Mouse (Mus musculus): Measurements from ENCODE around the gene Lrrk2. TPM values are rescaled to one million over a fixed set of nuclear protein-coding genes. Genes with fewer than 3 reads are reported as not detected.

The Lrrk2 gene
- total RNA-seq (2021) = 1 to 10 TPM; 6.5 to 7.2 TPM
- long read RNA-seq, experiment 1, full-length matches to known transcripts = 4 of 6 reads
- long read RNA-seq, experiment 1, partial matches to known transcripts = 2 of 6 reads
- long read RNA-seq, experiment 1, other reads (novel, unspliced or antisense) = 0 of 6 reads
- long read RNA-seq, experiment 2, full-length matches to known transcripts = 3 of 7 reads
- long read RNA-seq, experiment 2, partial matches to known transcripts = 2 of 7 reads
- long read RNA-seq, experiment 2, other reads (novel, unspliced or antisense) = 2 of 7 reads

DNA sequence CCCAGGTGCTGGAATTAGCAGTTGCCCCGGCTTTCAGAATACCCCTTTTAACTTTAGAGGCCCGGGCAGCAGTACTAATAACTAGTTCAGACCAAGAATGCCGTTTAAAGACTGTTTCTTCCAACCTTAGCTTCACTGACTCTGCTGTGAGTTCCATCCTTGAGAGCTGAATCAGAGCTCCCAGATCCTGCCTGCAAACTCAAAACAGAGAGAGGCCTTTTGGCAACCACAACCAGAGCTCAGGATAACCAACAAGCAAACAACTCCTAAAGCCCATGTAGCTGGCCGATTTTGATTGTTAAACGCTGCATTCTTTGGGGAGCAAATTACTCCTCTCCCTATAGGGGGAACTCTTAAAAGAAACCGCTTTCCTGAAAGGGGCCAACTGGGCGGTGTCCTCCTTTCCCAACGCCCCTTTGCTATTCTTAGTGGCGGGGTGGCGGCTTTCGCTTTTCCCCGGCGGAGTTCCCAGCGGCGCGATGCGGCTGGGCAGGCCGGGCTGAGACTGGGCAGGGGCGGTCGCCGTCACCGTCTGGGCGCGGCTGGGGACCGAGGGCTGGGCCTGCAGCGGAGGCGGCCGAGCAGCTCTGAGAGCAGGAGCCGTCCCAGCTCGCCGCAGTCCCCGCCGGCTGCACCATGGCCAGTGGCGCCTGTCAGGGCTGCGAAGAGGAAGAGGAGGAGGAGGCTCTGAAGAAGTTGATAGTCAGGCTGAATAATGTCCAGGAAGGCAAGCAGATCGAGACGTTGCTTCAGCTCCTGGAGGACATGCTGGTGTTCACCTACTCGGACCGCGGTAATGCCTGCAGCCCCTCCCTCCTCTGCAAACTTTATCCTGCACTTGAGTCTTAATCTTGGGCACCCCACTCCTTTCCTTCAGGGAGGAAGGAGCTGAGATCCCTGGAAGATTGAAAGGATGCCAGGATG, at the start of gene Lrrk2:
Lrrk2 (plus strand) TSS at position 531 of the 924 bp plus-strand sequence.
- peak; percentile 89 for DNase-seq

DNA sequence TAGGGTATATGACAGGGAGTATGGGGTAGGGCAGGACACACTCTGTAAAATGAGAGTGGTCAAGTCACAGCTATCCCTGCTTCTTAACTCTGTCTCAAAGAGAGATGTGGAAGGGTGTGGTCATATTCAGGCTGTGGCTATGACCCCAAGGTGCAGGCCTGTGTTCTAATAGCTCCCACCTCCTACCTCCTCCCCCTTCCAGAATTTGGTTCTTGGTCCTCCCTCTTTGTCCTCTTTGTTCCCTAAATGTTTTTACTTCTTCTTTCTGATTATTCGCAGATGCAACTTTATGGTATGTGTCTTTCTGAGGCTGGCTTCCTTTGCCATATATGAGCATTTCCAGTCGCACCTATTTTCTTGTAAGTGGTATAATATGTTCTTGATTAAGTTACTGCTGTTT, 48.5 kb upstream of the Lrrk2 start:
- DNase-seq = no peak

DNA sequence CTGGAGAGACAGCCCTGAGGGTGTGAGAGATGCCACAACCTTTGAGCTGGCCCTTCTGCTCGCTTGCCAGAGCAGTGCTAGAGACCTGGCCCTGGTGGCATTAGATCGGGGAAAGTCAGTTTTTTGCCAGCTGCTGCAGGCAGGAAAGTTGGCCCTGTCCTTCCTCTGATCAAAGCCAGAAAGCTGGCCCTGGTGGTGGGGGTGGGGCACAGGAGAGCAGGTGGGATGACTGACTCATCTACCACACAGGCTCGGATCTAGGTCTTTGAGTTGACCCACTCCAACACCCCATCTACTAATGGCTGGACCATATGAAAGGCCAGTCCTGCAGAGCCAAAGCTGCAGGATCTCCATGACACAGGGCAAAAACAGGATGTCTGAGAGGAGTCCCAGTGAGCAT, 43.8 kb upstream of the Lrrk2 start:
- DNase-seq = no peak

DNA sequence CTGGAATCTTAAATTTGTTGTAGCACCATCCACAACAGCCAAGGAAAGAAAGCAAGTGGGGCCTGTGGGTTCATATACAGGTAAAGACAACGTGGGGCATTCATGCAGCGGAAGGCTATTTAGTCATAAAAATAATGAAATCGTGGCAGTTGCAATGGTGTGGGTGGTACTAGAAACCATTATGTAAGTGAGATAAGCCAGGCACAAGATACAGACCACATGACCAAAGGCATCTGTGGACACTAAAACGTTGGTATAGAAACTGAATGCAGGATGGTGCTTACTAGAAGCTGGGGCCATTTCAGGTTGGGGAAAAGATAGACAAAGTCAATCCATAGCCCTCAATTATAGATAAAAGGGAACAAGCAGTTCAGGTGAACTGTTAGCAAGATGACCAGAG, 40.5 kb upstream of the Lrrk2 start:
- no peak for DNase-seq

DNA sequence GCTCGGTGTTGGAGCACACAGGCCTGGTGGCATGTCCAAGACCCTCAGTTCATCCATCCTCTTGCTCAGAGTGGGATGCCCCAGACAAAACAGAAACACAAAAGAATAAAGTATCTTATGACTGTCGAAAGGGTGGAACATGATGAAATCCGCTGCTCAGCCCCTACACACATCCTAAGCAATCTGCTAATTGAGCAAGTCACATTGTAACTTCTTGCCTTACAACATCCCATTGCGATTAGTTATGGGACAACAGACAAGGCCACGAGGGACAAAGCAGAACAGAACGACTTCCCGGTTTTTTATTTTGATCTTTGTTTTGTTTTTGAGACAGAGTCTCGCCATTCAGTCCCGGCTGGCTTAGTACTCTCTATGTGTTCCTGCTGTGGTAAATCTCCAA, 39.9 kb upstream of the Lrrk2 start:
- DNase-seq = no peak

DNA sequence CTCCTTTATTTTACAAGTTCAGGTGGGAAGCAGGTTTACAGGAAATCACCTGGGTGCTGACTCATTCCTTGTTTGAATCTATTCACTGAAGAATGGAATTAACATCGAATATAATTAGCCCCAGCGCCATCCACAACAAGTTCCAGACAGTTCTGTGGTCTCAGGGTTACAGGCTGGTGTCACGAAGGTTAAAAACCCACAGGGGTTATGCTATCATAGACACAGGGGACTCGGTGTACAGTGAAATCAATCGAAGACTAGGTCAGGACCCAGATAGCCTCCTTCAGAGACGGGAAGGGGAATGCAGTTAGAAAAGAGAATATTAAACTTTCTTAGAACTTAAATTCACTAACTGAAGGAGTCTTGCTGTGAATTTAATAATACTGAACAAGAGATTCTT, 39.2 kb upstream of the Lrrk2 start:
- DNase-seq = no peak

DNA sequence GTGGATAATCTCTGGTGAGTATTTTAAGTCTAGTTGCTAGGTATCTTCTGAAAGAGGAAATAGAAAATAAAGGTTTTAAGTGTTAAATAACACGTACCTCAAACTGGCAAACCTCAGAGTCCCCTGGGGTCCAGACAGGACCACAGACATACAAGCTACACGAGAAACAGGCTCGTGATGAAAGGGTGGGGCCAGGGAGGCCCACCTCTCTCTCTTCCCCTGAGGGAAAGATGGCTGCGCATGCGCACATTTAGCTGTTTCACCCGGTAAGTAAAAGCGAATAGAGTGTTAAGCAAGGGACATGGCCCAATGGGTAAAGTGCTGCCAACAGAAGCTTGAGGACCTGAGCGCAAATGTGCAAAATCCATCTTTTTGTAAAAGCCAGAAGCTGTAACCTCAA, 38.7 kb upstream of the Lrrk2 start:
- no peak for DNase-seq

DNA sequence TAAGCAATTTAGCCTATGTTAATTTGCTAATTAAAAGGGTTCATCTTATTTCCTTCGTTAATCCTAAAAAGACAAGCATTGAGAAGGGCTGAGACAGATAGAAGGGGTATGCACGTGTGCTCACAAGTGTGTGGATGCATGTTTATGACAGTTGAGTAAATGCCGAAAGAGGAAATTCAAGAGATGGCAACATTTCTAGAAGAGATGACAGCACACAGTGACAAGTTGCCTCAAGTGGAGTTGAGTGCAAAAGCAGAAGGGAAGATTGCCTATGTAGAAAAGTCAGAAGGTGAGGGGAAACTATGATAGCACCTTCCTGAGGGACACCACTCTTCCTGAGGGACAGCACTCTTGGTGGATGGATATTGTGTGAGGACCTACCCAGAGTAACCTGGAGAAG, 31.3 kb upstream of the Lrrk2 start:
- no peak for DNase-seq

DNA sequence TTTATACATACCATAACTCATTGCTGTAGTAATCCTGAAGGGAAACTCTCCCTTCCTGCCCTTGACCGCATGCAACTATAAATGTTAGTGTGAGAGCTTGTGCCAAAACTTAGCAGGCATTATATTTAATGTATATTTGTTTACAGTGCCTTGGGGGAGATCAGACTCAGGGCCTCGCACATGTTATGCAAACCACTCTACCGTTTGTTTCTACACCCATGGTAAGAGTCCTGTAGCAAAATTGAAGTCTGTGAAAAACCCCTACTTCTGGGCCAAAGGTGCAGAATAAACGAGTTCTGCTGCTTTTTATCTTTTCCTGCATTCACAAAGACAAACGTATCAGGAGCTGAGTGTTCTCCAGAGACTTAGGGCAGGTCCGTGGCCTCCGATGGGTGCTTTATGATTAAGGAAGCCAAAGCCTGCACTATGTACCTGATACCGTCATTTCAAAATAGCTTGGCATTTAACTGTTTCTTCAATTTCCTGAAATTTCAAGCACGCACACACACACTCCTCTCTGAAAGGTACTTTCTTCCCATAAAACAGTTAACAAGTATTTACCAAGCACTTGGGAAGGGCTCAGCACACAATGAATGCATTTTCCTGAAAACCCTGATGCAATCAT, 30.2 kb upstream of the Lrrk2 start:
- DNase-seq = no peak

DNA sequence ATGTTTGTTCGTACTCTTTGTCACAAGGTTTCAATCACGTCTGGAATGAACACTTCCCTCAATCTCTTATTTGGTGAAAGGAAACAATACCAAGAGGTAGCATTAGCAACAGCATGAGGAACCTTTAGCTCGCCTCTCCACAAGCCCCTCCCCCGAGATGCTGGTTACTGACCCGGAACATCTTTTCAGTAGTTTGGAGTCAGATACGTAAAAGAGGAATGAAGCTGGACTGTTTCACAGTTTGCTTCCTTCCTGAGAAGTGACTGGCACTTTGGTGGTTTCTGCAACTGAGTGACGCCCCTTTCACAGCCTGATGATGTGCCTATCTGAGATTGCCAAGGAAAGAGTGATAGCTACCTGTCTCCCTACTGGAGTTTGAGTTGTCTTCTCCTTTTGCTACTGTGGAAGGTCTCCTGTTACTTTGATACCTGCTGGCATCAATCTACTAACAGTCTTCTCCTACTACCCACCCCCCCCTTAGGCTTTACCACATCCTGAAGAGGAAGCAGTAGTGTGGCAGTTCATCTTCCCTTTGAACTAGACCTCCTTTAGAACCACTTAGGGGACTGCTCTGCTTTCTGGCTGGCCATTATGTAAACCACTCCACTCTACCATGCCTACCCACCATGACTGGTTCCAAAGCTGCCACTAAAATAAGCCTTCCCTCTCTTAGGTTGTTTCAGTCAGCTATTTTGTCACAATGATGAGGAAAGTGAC, 29.2 kb upstream of the Lrrk2 start:
- no peak for DNase-seq

DNA sequence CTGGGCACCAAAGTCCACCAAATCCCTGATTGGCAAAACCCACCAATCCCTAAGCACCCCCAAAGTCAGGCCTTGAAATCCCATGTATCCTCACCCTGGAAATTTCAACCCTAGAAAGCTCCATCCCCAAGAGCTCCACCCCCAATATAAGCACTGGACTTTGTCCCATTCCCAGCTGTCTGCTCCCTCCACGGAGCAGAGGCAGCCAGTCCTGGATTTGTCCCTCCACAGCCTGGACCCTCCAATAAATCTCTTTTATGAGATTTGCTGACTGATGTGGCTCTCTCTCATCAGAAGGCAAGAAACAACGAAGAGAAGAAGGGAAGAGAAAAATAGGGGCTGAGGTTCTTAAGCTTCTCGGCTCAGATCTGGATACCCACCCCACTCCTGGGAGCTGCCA, 22.7 kb upstream of the Lrrk2 start:
- no peak for DNase-seq

DNA sequence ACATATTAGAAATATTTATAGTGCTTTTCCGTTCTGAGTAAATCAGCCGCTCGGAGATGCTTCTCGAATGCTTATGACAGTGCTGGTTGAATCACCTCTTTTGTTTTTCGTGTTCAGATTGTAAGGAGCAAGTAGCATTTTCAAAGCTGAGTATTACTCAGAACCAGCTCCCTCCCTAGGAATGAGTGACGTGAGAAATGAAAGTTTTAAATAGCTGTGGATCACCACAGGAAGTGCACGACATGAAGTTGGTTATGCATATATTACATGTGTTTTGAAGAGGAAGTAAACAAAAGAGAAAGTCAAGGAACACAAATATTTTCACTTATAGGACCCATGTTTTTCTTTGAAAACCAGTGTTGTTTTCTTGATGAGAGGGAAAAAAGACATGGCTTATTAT, 21.5 kb upstream of the Lrrk2 start:
- no peak for DNase-seq

DNA sequence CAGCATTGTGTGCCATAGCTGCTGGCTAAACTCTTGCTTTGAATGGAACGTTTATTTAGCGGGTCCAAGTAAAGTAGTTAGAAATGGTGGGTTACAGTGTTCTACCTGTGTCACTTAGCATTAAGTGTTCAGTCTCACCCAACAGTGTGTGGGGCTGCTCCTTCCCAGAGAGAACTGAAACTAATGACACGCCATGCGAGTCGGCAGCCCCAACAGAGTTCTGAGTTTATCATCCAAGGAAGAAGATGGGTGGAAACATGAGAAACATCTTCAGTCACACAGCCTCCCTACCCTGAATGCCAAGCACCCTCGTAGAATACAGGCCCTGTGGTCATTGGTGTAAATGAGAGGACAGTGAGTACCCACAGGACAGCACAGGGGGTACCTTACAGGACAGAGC, 14.7 kb upstream of the Lrrk2 start:
- no peak for DNase-seq

DNA sequence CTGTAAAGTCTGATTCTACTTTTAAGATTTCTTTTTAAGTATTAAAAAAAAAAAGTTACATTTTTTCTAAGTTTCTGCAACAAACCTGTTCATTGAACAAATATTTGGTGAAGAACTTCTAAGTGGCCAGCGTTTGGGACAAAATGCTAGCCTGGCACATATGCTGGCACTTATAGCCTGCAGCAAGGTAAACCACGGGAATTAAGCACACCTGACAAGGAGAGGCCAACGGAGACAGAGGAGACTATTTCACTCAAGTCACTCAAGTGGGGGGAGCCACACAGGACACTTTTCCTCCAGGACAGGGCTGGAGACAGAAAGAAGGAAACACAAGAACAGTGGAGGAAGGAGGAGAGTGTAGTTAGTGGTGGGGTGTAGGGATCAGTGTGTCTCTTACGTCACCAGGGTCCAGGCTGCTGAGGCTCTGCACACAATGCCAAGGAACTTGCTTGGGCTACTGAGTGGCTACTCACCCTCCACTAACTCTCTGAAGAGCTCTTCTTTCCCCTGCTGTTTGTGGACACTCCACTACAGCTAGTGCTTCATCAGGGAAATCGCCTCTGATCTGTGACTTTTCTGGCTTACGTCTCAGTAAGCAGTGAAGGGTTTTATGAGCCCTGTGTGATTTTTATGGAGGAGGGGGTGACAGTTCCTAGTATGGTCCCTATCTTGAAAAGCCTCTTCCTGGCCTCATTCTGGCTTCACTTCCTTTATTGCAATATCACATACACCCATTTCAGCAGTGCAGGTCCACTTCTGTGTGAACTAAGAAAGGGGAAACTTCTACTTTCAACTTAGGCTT, 12.5 kb upstream of the Lrrk2 start:
- no peak for DNase-seq

DNA sequence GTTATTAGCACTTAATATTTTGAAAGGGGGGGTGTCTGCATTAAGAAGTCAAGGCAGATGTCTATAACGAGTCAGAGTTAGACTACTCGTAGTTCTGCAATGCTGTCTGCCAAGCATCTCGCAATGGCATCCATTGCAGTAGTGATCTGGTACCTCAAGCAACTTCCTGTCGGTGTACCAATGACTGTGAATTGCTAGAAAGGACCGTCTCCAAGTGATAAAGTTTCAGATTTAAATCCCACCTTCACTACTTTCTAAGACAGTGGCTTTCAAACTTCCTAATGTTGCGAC, 12.0 kb upstream of the Lrrk2 start:
- no peak for DNase-seq

DNA sequence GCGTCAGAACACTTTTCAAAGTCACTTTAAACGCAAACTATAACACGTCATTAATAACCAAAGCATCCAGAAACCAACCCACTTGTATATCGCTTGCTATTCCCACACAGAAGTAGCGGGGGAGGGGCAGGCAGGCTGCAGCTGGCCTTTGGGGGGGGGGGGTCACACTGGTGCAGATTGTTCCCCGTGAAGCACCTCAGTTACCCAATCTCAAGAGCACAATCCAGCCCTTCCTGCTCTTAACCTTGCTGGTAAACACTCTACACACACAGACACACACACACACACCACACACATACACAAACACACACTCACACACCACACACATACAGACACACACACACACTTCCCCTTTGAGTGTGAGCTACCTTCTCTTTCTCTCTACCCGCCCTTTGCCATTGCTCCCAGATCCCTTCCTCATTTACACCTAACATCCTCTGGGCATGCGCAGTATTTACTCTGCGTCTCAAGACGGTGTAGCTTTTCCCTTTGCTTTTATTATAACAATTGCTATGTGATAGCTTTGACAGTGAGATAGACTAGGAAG, 8.3 kb upstream of the Lrrk2 start:
- no peak for DNase-seq

DNA sequence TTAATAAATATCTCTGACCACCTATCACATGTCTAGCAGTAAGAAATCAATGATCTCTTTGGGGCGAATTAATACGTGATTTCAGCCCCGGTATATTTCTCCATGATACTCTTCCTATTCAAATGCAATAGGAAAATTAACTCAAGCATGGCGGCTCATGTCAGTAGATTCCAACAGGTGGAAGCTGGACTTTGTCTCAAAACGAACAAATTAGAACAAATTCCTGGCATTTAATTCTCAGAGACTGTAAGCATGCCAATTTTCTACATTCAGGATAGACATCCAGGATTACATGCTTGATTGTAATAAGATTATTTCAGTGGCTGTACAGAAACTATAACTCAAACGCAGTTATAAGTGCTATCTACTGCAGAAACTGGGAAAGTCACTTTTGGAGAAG, 7.4 kb upstream of the Lrrk2 start:
- no peak for DNase-seq

DNA sequence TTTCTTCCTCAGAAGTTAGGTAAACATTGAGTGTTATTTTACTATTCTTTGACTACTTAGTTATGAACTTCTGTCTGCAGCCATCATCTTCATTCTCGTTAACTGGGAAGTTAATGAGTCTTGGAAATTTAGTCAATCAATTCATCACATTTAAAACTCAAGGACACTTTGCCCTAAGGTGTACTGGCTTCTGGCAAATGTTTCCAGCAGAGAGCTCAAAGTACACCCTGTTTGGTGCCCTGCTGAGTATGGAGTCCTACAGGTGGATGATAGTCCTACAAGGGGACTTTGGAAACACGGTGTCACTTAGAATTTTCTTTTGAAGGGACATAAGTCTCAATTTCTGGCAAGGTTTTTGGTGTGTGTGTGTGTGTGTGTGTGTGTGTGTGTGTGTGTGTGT, 1.8 kb upstream of the Lrrk2 start:
- DNase-seq = no peak

DNA sequence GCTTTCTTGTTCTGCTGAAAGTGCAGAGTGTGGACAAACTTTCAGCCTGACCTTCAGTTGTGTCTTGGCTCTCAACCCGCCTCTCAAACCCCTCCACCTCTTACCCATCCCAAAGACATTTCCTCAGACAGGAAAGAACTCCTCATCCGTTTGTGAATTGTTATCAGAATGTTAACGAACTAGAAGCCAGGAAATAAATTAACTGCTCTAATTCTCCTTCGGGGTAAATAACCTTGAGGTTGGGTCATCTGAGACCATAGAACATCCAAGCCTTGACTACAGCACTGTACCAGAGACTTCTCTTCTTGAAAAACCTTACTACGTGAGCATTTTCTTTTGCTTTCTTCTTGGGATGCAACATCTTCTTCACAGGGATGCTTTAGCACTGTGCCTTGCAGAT, 988 bp upstream of the Lrrk2 start:
- no peak for DNase-seq

DNA sequence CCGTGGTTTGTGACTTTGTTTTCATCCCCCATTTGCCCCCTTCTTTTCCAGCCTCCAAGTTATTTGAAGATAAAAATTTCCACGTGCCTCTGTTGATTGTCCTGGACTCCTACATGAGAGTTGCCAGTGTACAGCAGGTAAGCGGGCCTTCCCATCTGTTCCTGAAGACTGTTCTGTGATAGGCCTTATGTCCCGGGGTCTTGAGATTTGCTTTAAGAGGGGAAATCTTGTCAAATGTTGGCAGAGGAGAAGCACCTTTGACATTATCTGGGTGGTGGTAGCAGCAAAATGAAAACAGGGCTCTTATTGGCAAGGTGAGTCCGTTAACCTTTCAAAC, 562 bp downstream of the Lrrk2 start:
- DNase-seq = no peak

DNA sequence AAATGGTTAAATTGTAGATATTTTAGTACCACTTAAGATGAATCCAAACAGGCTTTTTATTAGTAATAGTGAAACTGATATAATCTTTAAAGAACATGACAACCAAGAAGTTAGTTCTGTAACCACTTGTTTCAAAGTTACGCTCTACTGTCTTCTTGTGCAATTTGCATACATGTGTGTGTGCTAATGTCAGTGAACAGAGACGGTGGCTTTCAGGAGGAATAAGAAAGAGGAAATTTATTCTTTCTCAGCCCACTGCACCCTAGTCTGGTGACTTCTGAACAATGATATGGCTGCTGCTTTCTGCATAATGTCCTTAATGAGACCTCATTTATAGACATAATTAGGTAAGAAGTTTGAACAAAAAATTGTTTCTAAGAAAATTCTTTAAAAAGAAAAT, 7.1 kb downstream of the Lrrk2 start:
- DNase-seq = no peak

Data from gastrocnemius, postnatal 10 days (tissue).